Mouse (Mus musculus): ENCODE measurements at regions not wholly inside any gene's neighbourhood (a gene's known extent, or its start where the extent isn't known, plus 50 kb on each side); places are given as distances from the start of the nearest gene placed in this dataset.

GRCm38 (mm10) chr11:6734746-6735430, 76.6 kb downstream of the Ramp3 start:
- Histone ChIP-seq H3K9ac (ENCODE audit: low read depth, low read length) (no peak overlapping the region), H3K27ac (no peak overlapping the region), H3K4me3 (replicated peaks; ENCODE audit: low read depth, low read length) (no peak overlapping the region), H3K4me2 (ENCODE audit: low read length) (no peak overlapping the region), H3K27me3 (ENCODE audit: insufficient read depth, low read length) (no peaks in the 10 kb centered on the region), H3K36me3 (ENCODE audit: insufficient read depth, low read length) (no peaks in the 10 kb centered on the region), H3K9me3 (replicated peaks; ENCODE audit: low read length) (no peaks in the 10 kb centered on the region), H3K4me1 (replicated peaks; ENCODE audit: insufficient read depth, low read length) (no peaks in the 10 kb centered on the region)
- no peak for TF ChIP-seq CTCF (IDR thresholded peaks at IDR 0.05; ENCODE audit: low read depth)
- DNase-seq (ENCODE audit: low spot score), result no peak
- ATAC-seq (replicated peaks; ENCODE audit: low FRiP score, low read depth), result no peak
- whole genome bisulfite sequencing, result 86% methylated on average over 7 of the region's 7 CpGs

GRCm38 (mm10) chr11:6731505-6731904, 73.2 kb downstream of the Ramp3 start:
- no peak for ATAC-seq (replicated peaks; ENCODE audit: low FRiP score, low read depth)
- H3K4me3 ChIP-seq (replicated peaks; ENCODE audit: low read depth, low read length), result no peak overlapping the region
- H3K27me3 ChIP-seq (ENCODE audit: insufficient read depth, low read length), result no peaks in the 10 kb centered on the region
- 83% methylated on average over 5 of the region's 5 CpGs for WGBS
- TF ChIP-seq CTCF (IDR thresholded peaks at IDR 0.05; ENCODE audit: low read depth), result no peak
- no peak overlapping the region for H3K4me2 ChIP-seq (ENCODE audit: low read length)
- no peaks in the 10 kb centered on the region for H3K36me3 ChIP-seq (ENCODE audit: insufficient read depth, low read length)
- H3K9me3 ChIP-seq (replicated peaks; ENCODE audit: low read length), result no peaks in the 10 kb centered on the region
- no peaks in the 10 kb centered on the region for H3K4me1 ChIP-seq (replicated peaks; ENCODE audit: insufficient read depth, low read length)
- H3K9ac ChIP-seq (ENCODE audit: low read depth, low read length), result no peak overlapping the region
- DNase-seq (ENCODE audit: low spot score), result no peak
- no peak overlapping the region for H3K27ac ChIP-seq
